Mouse (Mus musculus) urinary bladder, postnatal 0 days (tissue): ENCODE data around the gene Rasgef1c. TPM values are rescaled to one million over a fixed set of nuclear protein-coding genes. Genes with fewer than 3 reads are reported as not detected.

ENCODE experiments used
- microRNA-seq: library from miRNA; unstranded; fragments of <30 nt; microRNA quantifications from one replicate; pipeline ENCODE4, GENCODE M21; 2016
- polyA plus RNA-seq: library from polyadenylated mRNA; unstranded; fragments of >200 nt; fragmentation: Nextera tagmentation; extraction: Ambion mirVana; gene quantifications from 2 replicates; pipeline ENCODE4 v1.2.1, GENCODE M21; 2015

Rasgef1c gene
- 0.25 and 0.64 TPM in 2 replicates for polyA plus RNA-seq

GRCm38 (mm10) chr11:49901659-49902458, at the start of gene Rasgef1c:
Gene Rasgef1c, plus strand, starts transcription at chr11:49901835.

GRCm38 (mm10) chr11:50024833-50025720, 123.4 kb downstream of the Rasgef1c start, which contains the start of gene Rnf130:
Gene Rnf130, plus strand, starts transcription at chr11:50025346.

Small RNA genes within 50 kb of the gene (microRNA-seq; reads per million reads assigned to microRNA genes)
- gene Gm23492 = not detected

Other genes starting within 250 kb of the Rasgef1c start
- 0.48 TPM in 1 of 2 replicates, not detected in the other for gene Scgb3a1, start 238.2 kb upstream of the Rasgef1c start, polyA plus RNA-seq
- gene Cnot6, start 189.1 kb upstream of the Rasgef1c start, polyA plus RNA-seq = 20.9 and 26.0 TPM in 2 replicates
- 15.9 and 18.1 TPM in 2 replicates for gene Gfpt2, start 107.7 kb upstream of the Rasgef1c start, polyA plus RNA-seq
- 19.3 and 23.2 TPM in 2 replicates for gene Mapk9, start 55.1 kb upstream of the Rasgef1c start, polyA plus RNA-seq
- 39.7 and 40.9 TPM in 2 replicates for gene Rnf130, start 123.5 kb downstream of the Rasgef1c start, polyA plus RNA-seq
- gene Tbc1d9b, start 229.6 kb downstream of the Rasgef1c start, polyA plus RNA-seq = 21.1 and 23.4 TPM in 2 replicates